Mouse (Mus musculus) hindbrain, embryonic 11.5 days (tissue): ENCODE measurements at regions not wholly inside any gene's neighbourhood (a gene's known extent, or its start where the extent isn't known, plus 50 kb on each side); places are given as distances from the start of the nearest gene placed in this dataset.

Experiments
- ATAC-seq: fragments of 200-750 bp; cut with Nextera tagmentation; 2 replicates; pipeline ENCODE4 v1.8.0; 2017; ENCODE audit warnings: mild to moderate bottlenecking, moderate TSS enrichment, moderate library complexity; ENCODE audit not compliant: low FRiP score
- DNase-seq: peaks from one replicate; pipeline ENCODE4 v3.0.0-alpha.2; 2015; ENCODE audit warnings: low spot score
- H3K27ac ChIP-seq: fragments of 300-500 bp; sonication (generic); 2 replicates; pipeline ENCODE4 v1.5.1; 2014; ENCODE audit warnings: mild to moderate bottlenecking, low read depth, low read length
- H3K27me3 ChIP-seq: fragments of 300-500 bp; sonication (generic); 2 replicates; pipeline ENCODE4 v1.6.1; 2014; ENCODE audit warnings: mild to moderate bottlenecking, low read length, moderate library complexity, mixed read lengths; ENCODE audit not compliant: control insufficient read depth, insufficient read depth
- H3K36me3 ChIP-seq: fragments of 300-500 bp; sonication (generic); 2 replicates; pipeline ENCODE4 v1.6.1; 2014; ENCODE audit warnings: mild to moderate bottlenecking, low read length, moderate library complexity, mixed read lengths; ENCODE audit not compliant: control insufficient read depth, insufficient read depth
- H3K4me1 ChIP-seq: fragments of 300-500 bp; sonication (generic); replicated peaks from 2 replicates; pipeline ENCODE4 v1.6.1; 2014; ENCODE audit warnings: low read length, mixed read lengths; ENCODE audit not compliant: control insufficient read depth, insufficient read depth
- H3K4me2 ChIP-seq: fragments of 300-500 bp; sonication (generic); replicated peaks from 2 replicates; pipeline ENCODE4 v1.6.1; 2014; ENCODE audit warnings: mild to moderate bottlenecking, low read depth, low read length
- H3K4me3 ChIP-seq: fragments of 300-500 bp; sonication (generic); 2 replicates; pipeline ENCODE4 v1.5.1; 2014; ENCODE audit warnings: low read depth, low read length
- H3K9ac ChIP-seq: fragments of 300-500 bp; sonication (generic); 2 replicates; pipeline ENCODE4 v1.6.1; 2014; ENCODE audit warnings: low read depth, low read length
- H3K9me3 ChIP-seq: fragments of 300-500 bp; sonication (generic); 2 replicates; pipeline ENCODE4 v1.6.1; 2016; ENCODE audit warnings: low read length; ENCODE audit not compliant: control insufficient read depth
- WGBS: fragments of 180-500 bp; shearing (Covaris S2); extraction: QIAGEN DNeasy Blood & Tissue Kit; methylation state at CpG from one replicate; pipeline ENCODE4 v1.1.7; 2014; 5-methylcytosine and 5-hydroxymethylcytosine counted together

DNA sequence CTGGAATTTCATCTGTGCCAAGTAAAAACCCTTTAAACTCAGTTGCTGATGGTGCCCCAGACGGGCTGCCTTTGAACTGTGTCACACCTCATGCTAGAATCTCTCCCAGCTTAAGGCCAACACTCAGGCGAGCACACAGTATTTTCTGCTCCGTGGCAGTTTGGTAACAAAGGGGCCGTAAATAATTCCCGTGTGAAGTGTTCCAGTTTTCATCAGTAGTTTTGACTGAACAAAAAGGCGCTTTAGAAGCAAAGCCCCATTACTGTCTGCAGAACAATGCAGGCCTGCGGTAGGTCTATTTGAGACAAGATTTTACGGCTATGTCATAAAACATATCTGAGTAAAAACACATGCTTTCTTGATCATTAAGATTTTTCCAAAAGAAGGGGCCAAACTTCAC lies 155.0 kb downstream of the 1700129C05Rik start:
- no peaks in the 10 kb centered on the region for H3K4me1 ChIP-seq
- H3K27ac ChIP-seq, result no peak overlapping the region
- no peak overlapping the region for H3K9ac ChIP-seq
- H3K4me3 ChIP-seq, result no peak overlapping the region
- WGBS, result 50% methylated on average over 8 of the region's 8 CpGs
- no peak overlapping the region for H3K4me2 ChIP-seq
- H3K36me3 ChIP-seq, result no peaks in the 10 kb centered on the region
- ATAC-seq (no peak), DNase-seq (no peak)
- no peaks in the 10 kb centered on the region for H3K9me3 ChIP-seq
- H3K27me3 ChIP-seq, result no peaks in the 10 kb centered on the region

DNA sequence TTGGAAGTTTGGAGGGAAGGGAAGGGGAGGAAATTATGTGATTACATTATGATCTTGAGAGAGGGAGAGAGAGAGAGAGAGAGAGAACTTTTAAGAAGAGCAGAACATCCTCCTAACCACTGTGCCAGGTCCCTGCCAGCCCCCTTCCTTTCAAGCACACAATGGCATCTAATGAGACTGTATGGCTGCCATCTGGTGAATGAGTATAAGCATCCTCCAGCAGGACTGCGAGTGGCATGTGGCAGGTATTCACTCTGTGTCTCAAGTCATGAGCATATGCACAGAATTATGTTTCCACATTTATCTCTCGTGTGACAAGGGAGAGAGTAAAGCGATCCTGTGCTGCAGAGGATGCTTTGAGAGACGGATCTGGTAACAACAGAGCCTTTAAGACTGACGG lies 156.9 kb downstream of the 1700129C05Rik start:
- ATAC-seq (no peak), DNase-seq (no peak)
- Histone ChIP-seq H3K4me1 (no peaks in the 10 kb centered on the region), H3K4me3 (no peak overlapping the region), H3K4me2 (no peak overlapping the region), H3K9ac (no peak overlapping the region), H3K9me3 (no peaks in the 10 kb centered on the region), H3K27ac (no peak overlapping the region), H3K27me3 (no peaks in the 10 kb centered on the region), H3K36me3 (no peaks in the 10 kb centered on the region)
- WGBS, result 79% methylated on average over 5 of the region's 5 CpGs

DNA sequence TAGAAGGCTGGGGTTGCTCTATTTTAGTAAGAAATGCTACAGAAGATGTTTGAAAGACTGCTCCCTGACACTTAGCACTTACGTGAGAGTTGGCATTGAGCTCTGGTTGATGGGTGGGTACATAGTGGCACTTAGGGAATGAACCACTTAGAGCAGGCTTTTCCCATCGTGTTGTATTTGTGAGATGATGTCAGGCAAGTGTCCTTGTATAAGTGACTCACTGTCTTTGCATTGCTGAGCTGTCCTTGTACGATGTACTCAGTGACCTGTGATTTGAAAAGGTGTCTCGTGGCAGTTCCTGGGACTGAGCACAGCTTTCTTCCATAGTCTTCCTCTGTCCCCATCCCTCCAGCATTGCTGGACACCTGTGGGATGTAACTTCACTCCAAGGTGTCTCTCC lies 165.9 kb downstream of the 1700129C05Rik start:
- H3K36me3 ChIP-seq, result no peaks in the 10 kb centered on the region
- no peak overlapping the region for H3K4me3 ChIP-seq
- no peak overlapping the region for H3K27ac ChIP-seq
- no peak for ATAC-seq
- H3K27me3 ChIP-seq, result no peaks in the 10 kb centered on the region
- no peak for DNase-seq
- no peak overlapping the region for H3K9ac ChIP-seq
- H3K4me1 ChIP-seq, result no peaks in the 10 kb centered on the region
- no peak overlapping the region for H3K4me2 ChIP-seq
- H3K9me3 ChIP-seq, result no peaks in the 10 kb centered on the region
- WGBS, result 83% methylated on average over 4 of the region's 4 CpGs

DNA sequence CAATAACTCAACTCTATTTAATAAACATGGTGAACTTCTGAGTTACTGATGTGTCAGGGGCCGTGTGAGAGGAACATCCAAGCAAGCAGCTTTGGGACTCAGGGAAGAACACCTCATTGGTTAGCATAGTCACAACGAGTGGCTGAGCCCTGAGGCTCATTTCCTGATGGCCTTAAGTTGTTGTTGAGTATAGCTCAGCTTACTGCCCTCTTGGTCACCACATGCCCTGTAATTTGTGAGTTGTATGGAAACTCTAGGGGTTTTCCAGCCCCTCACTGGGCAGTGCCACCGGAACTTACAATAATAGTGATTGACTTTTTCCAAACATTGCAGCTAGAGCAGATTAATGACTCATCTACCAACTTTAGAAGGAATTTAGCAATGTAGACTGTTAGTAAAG lies 173.4 kb downstream of the 1700129C05Rik start:
- DNase-seq, result no peak
- Histone ChIP-seq H3K4me3 (no peak overlapping the region), H3K36me3 (no peaks in the 10 kb centered on the region), H3K9me3 (no peaks in the 10 kb centered on the region), H3K27me3 (no peaks in the 10 kb centered on the region), H3K9ac (no peak overlapping the region), H3K4me1 (no peaks in the 10 kb centered on the region), H3K4me2 (no peak overlapping the region), H3K27ac (no peak overlapping the region)
- 68% methylated on average over 3 of the region's 3 CpGs for WGBS
- no peak for ATAC-seq

DNA sequence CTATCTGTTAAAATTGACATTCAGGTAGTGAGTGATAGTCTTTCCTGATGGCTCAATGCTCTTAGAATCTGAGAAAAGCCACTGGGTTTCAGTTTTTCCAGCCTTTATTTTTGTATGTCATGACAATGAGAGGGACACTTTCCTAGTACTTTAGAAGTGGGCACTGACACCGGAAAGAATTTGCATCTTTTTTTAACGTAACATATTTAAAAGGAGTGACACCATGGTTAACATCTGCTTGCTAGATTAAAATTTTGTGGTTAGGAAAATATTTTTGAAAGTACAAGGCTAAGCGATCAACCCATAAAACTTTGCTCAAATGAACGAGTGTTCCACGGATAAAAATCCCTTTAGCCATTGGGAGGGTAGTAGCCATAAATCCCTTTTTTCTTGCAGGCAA lies 174.7 kb downstream of the 1700129C05Rik start:
- no peak for DNase-seq
- no peak for ATAC-seq
- Histone ChIP-seq H3K4me3 (no peak overlapping the region), H3K27me3 (no peaks in the 10 kb centered on the region), H3K27ac (no peak overlapping the region), H3K9ac (no peak overlapping the region), H3K9me3 (no peaks in the 10 kb centered on the region), H3K36me3 (no peaks in the 10 kb centered on the region), H3K4me1 (no peaks in the 10 kb centered on the region), H3K4me2 (no peak overlapping the region)
- 94% methylated on average over 5 of the region's 5 CpGs for WGBS

DNA sequence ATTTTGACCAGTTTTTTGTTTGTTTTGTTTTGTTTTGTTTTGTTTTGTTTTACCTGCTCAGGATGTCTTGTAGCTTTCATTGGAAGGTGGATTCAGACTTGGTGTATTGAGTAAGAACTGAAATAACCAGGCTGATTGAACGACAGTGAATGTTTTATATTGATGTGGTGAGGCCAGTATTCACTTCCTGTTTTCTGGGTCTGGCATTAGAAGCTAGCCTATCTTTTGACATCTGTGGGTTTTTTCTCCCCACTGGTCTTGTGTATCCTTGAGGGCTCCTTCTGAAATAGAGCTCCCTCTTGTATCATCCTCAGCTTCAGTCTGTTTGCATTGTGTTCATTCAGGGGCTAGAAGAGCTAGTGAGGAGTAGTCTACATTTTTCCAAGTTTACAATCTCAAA lies 175.5 kb downstream of the 1700129C05Rik start:
- no peaks in the 10 kb centered on the region for H3K4me1 ChIP-seq
- no peak overlapping the region for H3K4me2 ChIP-seq
- ATAC-seq (no peak), DNase-seq (no peak)
- H3K36me3 ChIP-seq, result no peaks in the 10 kb centered on the region
- H3K4me3 ChIP-seq, result no peak overlapping the region
- no peak overlapping the region for H3K27ac ChIP-seq
- no peaks in the 10 kb centered on the region for H3K27me3 ChIP-seq
- no peak overlapping the region for H3K9ac ChIP-seq
- no peaks in the 10 kb centered on the region for H3K9me3 ChIP-seq
- 77% methylated on average over 1 of the region's 1 CpGs for WGBS

DNA sequence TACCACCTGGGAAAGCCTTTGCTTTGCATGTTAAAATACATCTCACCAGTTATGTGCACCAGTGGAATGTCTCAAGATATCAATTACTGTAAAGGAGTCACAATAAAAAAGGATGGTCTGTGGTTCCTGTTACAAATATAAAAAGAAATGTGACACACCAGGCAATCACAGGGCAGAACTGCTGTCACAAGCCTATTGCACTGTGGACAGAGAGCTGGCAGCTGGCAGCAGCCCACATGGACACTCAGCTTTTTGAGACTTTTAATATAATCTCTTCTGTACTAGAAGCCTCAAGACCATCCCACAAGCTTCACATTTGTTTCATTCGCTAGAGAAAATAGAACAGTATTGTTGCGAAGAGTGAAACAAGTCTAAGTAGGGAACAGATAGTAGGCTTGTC lies 197.7 kb downstream of the 1700129C05Rik start:
- Histone ChIP-seq H3K27ac (no peak overlapping the region), H3K36me3 (no peaks in the 10 kb centered on the region), H3K9me3 (no peaks in the 10 kb centered on the region), H3K27me3 (no peaks in the 10 kb centered on the region), H3K9ac (no peak overlapping the region), H3K4me1 (no peaks in the 10 kb centered on the region), H3K4me2 (no peak overlapping the region), H3K4me3 (no peak overlapping the region)
- DNase-seq (no peak), ATAC-seq (no peak)
- WGBS, result 98% methylated on average over 2 of the region's 2 CpGs

DNA sequence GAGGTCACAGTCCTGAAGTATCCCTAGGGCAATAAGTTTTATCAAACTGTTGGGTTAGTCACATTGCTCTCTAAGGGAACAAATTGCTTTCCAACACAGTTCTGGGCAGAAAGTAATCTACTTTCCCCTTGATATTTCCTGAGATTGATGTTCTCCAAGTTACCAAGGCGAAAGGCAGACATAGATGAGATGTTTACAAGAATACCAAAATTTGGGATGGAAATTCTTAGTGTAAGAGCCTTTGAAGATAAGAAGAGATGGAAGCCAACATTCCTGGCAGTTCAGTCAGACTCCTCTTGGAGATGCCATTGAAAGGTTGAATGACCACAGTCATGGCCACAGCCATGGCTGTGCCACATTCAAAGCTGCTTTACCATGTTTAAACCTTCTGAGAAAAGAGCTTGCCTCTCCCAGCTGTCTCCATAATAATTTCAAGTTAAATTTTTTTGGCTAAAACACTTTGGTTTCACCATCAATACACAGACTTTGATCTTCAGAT lies 199.4 kb downstream of the 1700129C05Rik start:
- H3K9ac ChIP-seq, result no peak overlapping the region
- no peaks in the 10 kb centered on the region for H3K9me3 ChIP-seq
- H3K27ac ChIP-seq, result no peak overlapping the region
- no peak overlapping the region for H3K4me2 ChIP-seq
- no peak overlapping the region for H3K4me3 ChIP-seq
- no peaks in the 10 kb centered on the region for H3K36me3 ChIP-seq
- 100% methylated on average over 1 of the region's 1 CpGs for WGBS
- no peaks in the 10 kb centered on the region for H3K27me3 ChIP-seq
- DNase-seq (no peak), ATAC-seq (no peak)
- H3K4me1 ChIP-seq, result no peaks in the 10 kb centered on the region

DNA sequence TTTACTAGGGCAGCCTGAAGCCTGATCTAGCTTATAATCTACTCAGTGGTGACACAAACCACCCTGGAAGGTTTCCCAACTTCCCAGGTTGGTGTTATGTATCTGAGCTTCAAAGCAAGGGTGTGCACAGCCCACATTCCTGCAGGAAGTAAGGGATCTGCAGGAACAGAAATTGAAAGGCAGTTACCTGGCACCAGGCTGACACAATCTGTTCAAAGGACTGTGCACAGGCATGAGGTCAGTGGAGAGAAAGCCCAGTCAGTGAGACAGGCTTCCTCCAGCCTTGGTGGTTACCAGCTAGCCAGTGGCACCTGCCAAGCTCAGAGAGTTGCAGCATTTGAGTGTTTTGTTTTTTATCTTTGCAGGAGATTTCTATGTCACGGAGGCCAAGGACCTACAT lies 203.6 kb downstream of the 1700129C05Rik start:
- no peak overlapping the region for H3K4me3 ChIP-seq
- H3K9ac ChIP-seq, result no peak overlapping the region
- H3K27me3 ChIP-seq, result no peaks in the 10 kb centered on the region
- no peaks in the 10 kb centered on the region for H3K36me3 ChIP-seq
- no peak for DNase-seq
- no peak for ATAC-seq
- H3K27ac ChIP-seq, result no peak overlapping the region
- H3K4me2 ChIP-seq, result no peak overlapping the region
- WGBS, result 83% methylated on average over 1 of the region's 1 CpGs
- H3K9me3 ChIP-seq, result no peaks in the 10 kb centered on the region
- no peaks in the 10 kb centered on the region for H3K4me1 ChIP-seq
